In genomic region chr17:26620786-26621766, GRCm38 (mm10) we compare ENCODE assay signal across 8 mouse cellular contexts. TPM values are rescaled to one million over a fixed set of nuclear protein-coding genes. Genes with fewer than 3 reads are reported as not detected.
A peak's percentile ranks its signal among the peaks of the same experiment; 100 is the strongest.
DNase-seq lines count a peak whose midpoint lies in the region; ATAC-seq lines count a peak whose summit lies in the region.

No protein-coding gene starts in this region.

- H3K27ac ChIP-seq in hindbrain, embryonic 15.5 days (replicated peaks): 0 out of 2 replicates have a peak overlapping the region, but pooled peaks have one; percentile 42
- H3K27ac ChIP-seq in hindbrain, embryonic 11.5 days (ENCODE audit: low read depth, low read length): no peak overlapping the region
- peak overlapping the region; percentile 61 for H3K27ac ChIP-seq in heart, embryonic 13.5 days (replicated peaks)

- H3K9me3 ChIP-seq in hindbrain, embryonic 15.5 days: no peaks in the 10 kb centered on the region
- no peaks in the 10 kb centered on the region for H3K9me3 ChIP-seq in hindbrain, embryonic 11.5 days (ENCODE audit: control insufficient read depth, low read length)
- no peaks in the 10 kb centered on the region for H3K9me3 ChIP-seq in heart, embryonic 13.5 days

- no peak overlapping the region for H3K4me3 ChIP-seq in hindbrain, embryonic 15.5 days
- no peak overlapping the region for H3K4me3 ChIP-seq in hindbrain, embryonic 11.5 days (ENCODE audit: low read depth, low read length)
- H3K4me3 ChIP-seq in heart, embryonic 13.5 days: no peak overlapping the region

- no peaks in the 10 kb centered on the region for H3K4me1 ChIP-seq in hindbrain, embryonic 15.5 days (replicated peaks)
- H3K4me1 ChIP-seq in hindbrain, embryonic 11.5 days (replicated peaks; ENCODE audit: control insufficient read depth, insufficient read depth, low read length): no peaks in the 10 kb centered on the region
- H3K4me1 ChIP-seq in heart, embryonic 13.5 days: peaks cover 28% of the 10 kb centered on the region

- H3K27me3 ChIP-seq in hindbrain, embryonic 15.5 days: no peaks in the 10 kb centered on the region
- no peaks in the 10 kb centered on the region for H3K27me3 ChIP-seq in hindbrain, embryonic 11.5 days (ENCODE audit: control insufficient read depth, insufficient read depth, low read length)
- H3K27me3 ChIP-seq in heart, embryonic 13.5 days (replicated peaks): no peaks in the 10 kb centered on the region
- H3K27me3 ChIP-seq in splenic B cell, adult 2 months (ENCODE audit: control insufficient read depth, insufficient read depth, low read length, poor library complexity, severe bottlenecking): no peaks in the 10 kb centered on the region

- DNase-seq in hindbrain, embryonic 11.5 days (ENCODE audit: low spot score): no peak
- DNase-seq in B cell, adult 2 months: peak; percentile 59 to 63
- peak; percentile 95 for DNase-seq in cerebellum, adult 9-10 months
- DNase-seq in large intestine, adult 2 months (ENCODE audit: low read depth, low spot score): peak; percentile 72
- peak; percentile 83 for DNase-seq in splenic B cell, adult 2 months (ENCODE audit: low read depth, low spot score)

- no peak overlapping the region for H3K9ac ChIP-seq in hindbrain, embryonic 15.5 days
- H3K9ac ChIP-seq in hindbrain, embryonic 11.5 days (ENCODE audit: low read depth, low read length): no peak overlapping the region
- no peak overlapping the region for H3K9ac ChIP-seq in heart, embryonic 13.5 days

- H3K36me3 ChIP-seq in hindbrain, embryonic 15.5 days: peaks cover 36% of the 10 kb centered on the region
- H3K36me3 ChIP-seq in hindbrain, embryonic 11.5 days (ENCODE audit: control insufficient read depth, insufficient read depth, low read length): 0 out of 2 replicates have a peak, but pooled peaks cover 2% of the 10 kb centered on the region
- H3K36me3 ChIP-seq in heart, embryonic 13.5 days: peaks cover 78% of the 10 kb centered on the region
- H3K36me3 ChIP-seq in splenic B cell, adult 2 months (ENCODE audit: control insufficient read depth, insufficient read depth, low read length, poor library complexity, severe bottlenecking): no peaks in the 10 kb centered on the region; the same call in 1 of the 2 replicates

- WGBS in hindbrain, embryonic 15.5 days: 76% methylated on average over 17 of the region's 17 CpGs
- WGBS in hindbrain, embryonic 11.5 days: 93% methylated on average over 17 of the region's 17 CpGs
- 84% methylated on average over 17 of the region's 17 CpGs for WGBS in heart, embryonic 13.5 days
- 23% methylated on average over 17 of the region's 17 CpGs for WGBS in large intestine, adult 2 months

- ATAC-seq in hindbrain, embryonic 15.5 days (ENCODE audit: low FRiP score, low read depth): peak; percentile 45; the same call in 1 of the 2 replicates
- ATAC-seq in hindbrain, embryonic 11.5 days (ENCODE audit: low FRiP score): no peak
- no peak for ATAC-seq in heart, embryonic 13.5 days (ENCODE audit: extremely low read depth, insufficient number of reproducible peaks, low FRiP score, low TSS enrichment)
- no peak for ATAC-seq in activated CD4-positive, CD25-positive, alpha-beta regulatory T cell, adult 4 months

- no peak overlapping the region for H3K4me2 ChIP-seq in hindbrain, embryonic 15.5 days
- H3K4me2 ChIP-seq in hindbrain, embryonic 11.5 days (replicated peaks; ENCODE audit: low read depth, low read length): no peak overlapping the region
- no peak overlapping the region for H3K4me2 ChIP-seq in heart, embryonic 13.5 days

RNA-seq across cellular contexts. Expression of gene Atp6v0e, which starts 42.0 kb away (rescaled TPM):
- 95.2 and 104 TPM in 2 replicates for polyA plus RNA-seq in hindbrain, embryonic 15.5 days (2015; fragmentation: Nextera tagmentation; extraction: Ambion mirVana)
- 123 and 126 TPM in 2 replicates for polyA plus RNA-seq in hindbrain, embryonic 11.5 days (2014; fragmentation: Nextera tagmentation; extraction: Ambion mirVana)
- polyA plus RNA-seq in heart, embryonic 13.5 days (2015; fragmentation: Nextera tagmentation; extraction: Ambion mirVana): 187 and 228 TPM in 2 replicates
- 194 and 219 TPM in 2 replicates for polyA plus RNA-seq in large intestine, adult 2 months (2012; rRNA removed)
- polyA plus RNA-seq in activated CD4-positive, CD25-positive, alpha-beta regulatory T cell, adult 4 months (2017; shearing (Covaris generic)): 100 to 1,000 TPM; 391 to 437 TPM

RNA-seq across cellular contexts. Expression of gene Dusp1, which starts 59.1 kb away (rescaled TPM):
- 27.7 and 34.6 TPM in 2 replicates for polyA plus RNA-seq in hindbrain, embryonic 15.5 days (2015; fragmentation: Nextera tagmentation; extraction: Ambion mirVana)
- polyA plus RNA-seq in hindbrain, embryonic 11.5 days (2014; fragmentation: Nextera tagmentation; extraction: Ambion mirVana): 34.9 and 39.0 TPM in 2 replicates
- 32.8 and 33.1 TPM in 2 replicates for polyA plus RNA-seq in heart, embryonic 13.5 days (2015; fragmentation: Nextera tagmentation; extraction: Ambion mirVana)
- polyA plus RNA-seq in large intestine, adult 2 months (2012; rRNA removed): 23.4 and 33.5 TPM in 2 replicates
- 10 to 100 TPM; 25.1 to 28.8 TPM for polyA plus RNA-seq in activated CD4-positive, CD25-positive, alpha-beta regulatory T cell, adult 4 months (2017; shearing (Covaris generic))

RNA-seq across cellular contexts. Expression of gene Ergic1, which starts 59.8 kb away (rescaled TPM):
- polyA plus RNA-seq in hindbrain, embryonic 15.5 days (2015; fragmentation: Nextera tagmentation; extraction: Ambion mirVana): 91.3 and 97.3 TPM in 2 replicates
- 112 and 119 TPM in 2 replicates for polyA plus RNA-seq in hindbrain, embryonic 11.5 days (2014; fragmentation: Nextera tagmentation; extraction: Ambion mirVana)
- 103 and 121 TPM in 2 replicates for polyA plus RNA-seq in heart, embryonic 13.5 days (2015; fragmentation: Nextera tagmentation; extraction: Ambion mirVana)
- 113 TPM in 2 replicates for polyA plus RNA-seq in large intestine, adult 2 months (2012; rRNA removed)
- polyA plus RNA-seq in activated CD4-positive, CD25-positive, alpha-beta regulatory T cell, adult 4 months (2017; shearing (Covaris generic)): 10 to 100 TPM; 39.5 to 45.7 TPM
